Mouse (Mus musculus) thymus, postnatal 0 days (tissue): ENCODE data around the gene Cfap298. TPM values are rescaled to one million over a fixed set of nuclear protein-coding genes. Genes with fewer than 3 reads are reported as not detected.

Experiments used
- DNase-seq: peaks from one replicate; pipeline ENCODE4 v3.0.0-alpha.2; 2015; ENCODE audit warnings: low spot score
- polyA plus RNA-seq: library from polyadenylated mRNA; unstranded; fragments of >200 nt; fragmentation: Nextera tagmentation; extraction: Ambion mirVana; gene quantifications from 2 replicates; pipeline ENCODE4 v1.2.1, GENCODE M21; 2015

Gene Cfap298
- polyA plus RNA-seq: 61.4 and 62.9 TPM in 2 replicates

- DNase-seq: peak; percentile 95
Measured at GRCm38 (mm10) chr16:90934687-90935328, at the start of gene Cfap298. Cfap298 (minus strand) TSS chr16:90935114.

GRCm38 (mm10) chr16:90971004-90971403, 36.1 kb upstream of the Cfap298 start:
- DNase-seq: no peak

- no peak for DNase-seq
Measured at GRCm38 (mm10) chr16:90966241-90966640, 31.3 kb upstream of the Cfap298 start.

GRCm38 (mm10) chr16:90964302-90964701, 29.4 kb upstream of the Cfap298 start:
- no peak for DNase-seq

GRCm38 (mm10) chr16:90963866-90964265, 29.0 kb upstream of the Cfap298 start:
- no peak for DNase-seq

- no peak for DNase-seq
Measured at GRCm38 (mm10) chr16:90963231-90963630, 28.3 kb upstream of the Cfap298 start.

GRCm38 (mm10) chr16:90958301-90959085, 23.6 kb upstream of the Cfap298 start:
- DNase-seq: no peak

- no peak for DNase-seq
Measured at GRCm38 (mm10) chr16:90955494-90955893, 20.6 kb upstream of the Cfap298 start.

GRCm38 (mm10) chr16:90953770-90954169, 18.9 kb upstream of the Cfap298 start:
- DNase-seq: no peak

- DNase-seq: no peak
Measured at GRCm38 (mm10) chr16:90953147-90953546, 18.2 kb upstream of the Cfap298 start.

- DNase-seq: no peak
Measured at GRCm38 (mm10) chr16:90950354-90950963, 15.5 kb upstream of the Cfap298 start.

- DNase-seq: no peak
Measured at GRCm38 (mm10) chr16:90946977-90947376, 12.1 kb upstream of the Cfap298 start.

GRCm38 (mm10) chr16:90941246-90941645, 6.3 kb upstream of the Cfap298 start:
- no peak for DNase-seq

GRCm38 (mm10) chr16:90934193-90934686, 674 bp downstream of the Cfap298 start:
- no peak for DNase-seq

- DNase-seq: no peak
Measured at GRCm38 (mm10) chr16:90933534-90934176, 1.3 kb downstream of the Cfap298 start.

GRCm38 (mm10) chr16:90927446-90927845, 7.5 kb downstream of the Cfap298 start:
- DNase-seq: no peak

- DNase-seq: peak; percentile 10
Measured at GRCm38 (mm10) chr16:90925461-90925860, 9.5 kb downstream of the Cfap298 start.

- no peak for DNase-seq
Measured at GRCm38 (mm10) chr16:90924606-90925370, 10.1 kb downstream of the Cfap298 start.

GRCm38 (mm10) chr16:90921471-90922159, 13.3 kb downstream of the Cfap298 start:
- no peak for DNase-seq

- DNase-seq: no peak
Measured at GRCm38 (mm10) chr16:90917156-90917555, 17.8 kb downstream of the Cfap298 start.
